Mouse (Mus musculus): ENCODE data around the gene Adam19. TPM values are rescaled to one million over a fixed set of nuclear protein-coding genes. Genes with fewer than 3 reads are reported as not detected.
A peak's percentile ranks its signal among the peaks of the same experiment; 100 is the strongest.
"Not testable (repeated sequence)": the region's sequence is repeated elsewhere in the genome, so short reads cannot be mapped to it uniquely, and the experiment has no call there.

The Adam19 gene
- polyA plus RNA-seq, 1 experiment from 2014 or later = 4.5 TPM

DNA sequence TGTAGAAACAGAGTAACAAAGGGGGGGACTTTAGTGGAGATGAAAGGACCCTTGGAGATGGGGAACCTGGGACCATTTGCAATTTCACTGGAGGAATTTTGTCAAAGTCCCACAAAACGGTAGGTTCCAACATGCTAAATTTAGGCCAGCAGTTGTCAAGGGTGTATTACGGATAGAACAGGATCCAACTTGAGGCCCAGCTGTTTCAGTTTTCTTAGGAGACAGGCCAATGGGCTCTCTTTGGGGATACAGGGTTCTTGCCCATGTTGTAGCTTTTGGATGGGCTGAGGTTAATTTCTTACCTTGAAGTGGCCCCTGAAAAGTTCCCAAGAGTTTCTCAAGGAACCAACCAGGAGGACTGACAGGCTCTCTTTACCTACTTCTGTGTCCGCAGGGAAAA is 8.5 kb upstream of the Adam19 start:
- no peak overlapping the region for H3K4me2 ChIP-seq (ENCODE audit: low read length)
- DNase-seq (ENCODE audit: low spot score) (no peak), ATAC-seq (no peak)
- no peaks in the 10 kb centered on the region for H3K27me3 ChIP-seq (replicated peaks; ENCODE audit: control insufficient read depth, insufficient read depth, low read length)
- no peak overlapping the region for H3K9ac ChIP-seq (ENCODE audit: low read length)
- no peak overlapping the region for H3K4me3 ChIP-seq (ENCODE audit: low read depth, low read length)
- no peak overlapping the region for H3K27ac ChIP-seq (ENCODE audit: low read depth, low read length)
- H3K4me1 ChIP-seq (ENCODE audit: control insufficient read depth, insufficient read depth, low read length) = no peaks in the 10 kb centered on the region
- 94% methylated on average over 3 of the region's 3 CpGs for WGBS
- no peaks in the 10 kb centered on the region for H3K36me3 ChIP-seq (ENCODE audit: control insufficient read depth, insufficient read depth, low read length)
- H3K9me3 ChIP-seq (replicated peaks; ENCODE audit: control insufficient read depth, low read length) = no peaks in the 10 kb centered on the region

DNA sequence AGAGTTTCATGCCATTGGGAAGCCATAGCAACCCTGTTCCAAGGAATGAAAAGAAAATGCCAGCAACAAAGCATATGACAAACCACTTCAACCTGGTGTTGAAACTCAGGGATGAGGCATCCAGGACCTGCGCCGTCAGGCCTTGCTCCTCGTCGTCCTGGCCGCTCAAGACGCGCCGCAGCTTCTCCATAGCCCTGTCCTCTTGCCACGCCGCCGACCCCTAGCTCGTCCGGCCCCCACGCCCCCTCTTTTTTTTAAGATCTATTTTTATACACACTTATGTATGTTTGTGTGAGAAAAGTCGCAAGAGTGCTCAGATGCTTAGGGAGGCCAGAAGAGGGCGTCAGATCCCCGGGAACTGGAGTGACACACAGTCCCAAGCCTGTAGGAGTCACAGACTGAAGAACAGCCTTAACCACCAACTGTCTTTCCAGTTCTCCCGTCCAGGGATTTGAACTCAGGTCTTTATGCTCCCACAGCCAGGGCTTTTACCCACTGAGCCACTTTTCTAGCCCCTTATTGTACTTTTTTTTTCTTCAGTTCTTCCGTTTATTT is 3.6 kb upstream of the Adam19 start, which contains the start of gene Gm12166:
Gm12166 (minus strand) TSS at position 217 of the 555 bp plus-strand sequence.
- DNase-seq (ENCODE audit: low spot score) = peak; percentile 33
- not testable (repeated sequence) for H3K36me3 ChIP-seq (ENCODE audit: control insufficient read depth, insufficient read depth, low read length); H3K9me3 ChIP-seq (replicated peaks; ENCODE audit: control insufficient read depth, low read length); ATAC-seq; H3K9ac ChIP-seq (ENCODE audit: low read length); H3K4me2 ChIP-seq (ENCODE audit: low read length); H3K27me3 ChIP-seq (replicated peaks; ENCODE audit: control insufficient read depth, insufficient read depth, low read length); H3K27ac ChIP-seq (ENCODE audit: low read depth, low read length); H3K4me1 ChIP-seq (ENCODE audit: control insufficient read depth, insufficient read depth, low read length); H3K4me3 ChIP-seq (ENCODE audit: low read depth, low read length)
- 33% methylated on average over 19 of the region's 19 CpGs for WGBS

DNA sequence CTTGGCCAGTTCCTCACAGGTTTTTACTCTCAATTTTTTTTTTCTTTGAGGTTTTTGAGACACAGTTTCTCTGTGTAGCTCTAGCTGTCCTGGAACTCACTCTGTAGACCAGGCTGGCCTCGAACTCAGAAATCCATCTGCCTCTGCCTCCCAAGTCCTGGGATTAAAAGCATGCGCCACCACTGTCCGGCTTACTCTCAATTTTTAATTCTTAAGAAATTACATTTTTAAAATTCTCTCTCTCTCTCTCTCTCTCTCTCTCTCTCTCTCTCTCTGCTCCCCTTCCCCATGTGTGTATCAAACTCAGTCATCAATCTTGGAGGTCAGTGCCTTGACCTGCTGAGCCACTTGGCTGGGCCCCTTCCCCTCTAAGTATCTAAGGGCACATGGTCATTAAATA is 2.3 kb upstream of the Adam19 start:
- H3K36me3 ChIP-seq (ENCODE audit: control insufficient read depth, insufficient read depth, low read length) = not testable (repeated sequence)

DNA sequence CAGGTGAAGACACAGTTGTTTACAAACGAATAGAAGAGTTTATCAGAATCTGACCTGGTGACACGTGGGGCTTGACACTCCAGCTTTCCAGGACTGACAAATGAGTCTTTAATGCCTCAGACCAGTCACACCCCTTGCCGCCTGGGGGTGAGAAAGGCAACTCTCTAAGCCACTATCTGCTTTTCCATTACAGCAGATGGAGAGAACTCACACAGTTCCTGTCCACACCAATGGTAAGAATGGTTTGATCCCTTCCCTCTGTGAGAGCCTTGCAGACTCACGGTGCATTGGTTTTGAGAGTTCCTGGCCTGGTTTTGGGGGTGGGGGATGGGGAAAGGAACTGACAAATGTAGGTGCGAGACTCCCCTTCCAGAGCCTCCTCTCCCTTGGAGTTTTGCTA is 1.5 kb upstream of the Adam19 start:
- Histone ChIP-seq H3K4me3 (ENCODE audit: low read depth, low read length) (no peak overlapping the region), H3K27ac (ENCODE audit: low read depth, low read length) (no peak overlapping the region), H3K4me1 (ENCODE audit: control insufficient read depth, insufficient read depth, low read length) (peaks cover 6% of the 10 kb centered on the region), H3K27me3 (replicated peaks; ENCODE audit: control insufficient read depth, insufficient read depth, low read length) (no peaks in the 10 kb centered on the region), H3K9me3 (replicated peaks; ENCODE audit: control insufficient read depth, low read length) (no peaks in the 10 kb centered on the region), H3K36me3 (ENCODE audit: control insufficient read depth, insufficient read depth, low read length) (no peaks in the 10 kb centered on the region), H3K9ac (ENCODE audit: low read length) (no peak overlapping the region), H3K4me2 (ENCODE audit: low read length) (no peak overlapping the region)
- no peak for DNase-seq (ENCODE audit: low spot score)
- 55% methylated on average over 5 of the region's 5 CpGs for WGBS
- no peak for ATAC-seq

More for the DNA sequence above, 2.3 kb upstream of the Adam19 start:
- H3K9me3 ChIP-seq (replicated peaks; ENCODE audit: control insufficient read depth, low read length); H3K27ac ChIP-seq (ENCODE audit: low read depth, low read length); H3K4me1 ChIP-seq (ENCODE audit: control insufficient read depth, insufficient read depth, low read length); DNase-seq (ENCODE audit: low spot score); H3K4me3 ChIP-seq (ENCODE audit: low read depth, low read length); ATAC-seq; H3K27me3 ChIP-seq (replicated peaks; ENCODE audit: control insufficient read depth, insufficient read depth, low read length); H3K4me2 ChIP-seq (ENCODE audit: low read length); H3K9ac ChIP-seq (ENCODE audit: low read length): not testable (repeated sequence)
- 92% methylated on average over 3 of the region's 3 CpGs for WGBS

GRCm38 (mm10) chr11:46054911-46055895 is 589 bp upstream of the Adam19 start:
- Histone ChIP-seq H3K9me3 (replicated peaks; ENCODE audit: control insufficient read depth, low read length) (no peaks in the 10 kb centered on the region), H3K27me3 (replicated peaks; ENCODE audit: control insufficient read depth, insufficient read depth, low read length) (no peaks in the 10 kb centered on the region), H3K4me1 (ENCODE audit: control insufficient read depth, insufficient read depth, low read length) (peaks cover 6% of the 10 kb centered on the region), H3K4me2 (ENCODE audit: low read length) (peak overlapping the region; percentile 60), H3K36me3 (ENCODE audit: control insufficient read depth, insufficient read depth, low read length) (no peaks in the 10 kb centered on the region), H3K27ac (ENCODE audit: low read depth, low read length) (peak overlapping the region; percentile 63), H3K9ac (ENCODE audit: low read length) (peak overlapping the region; percentile 83), H3K4me3 (ENCODE audit: low read depth, low read length) (peak overlapping the region; percentile 61)
- 27% methylated on average over 13 of the region's 13 CpGs for WGBS
- DNase-seq (ENCODE audit: low spot score) = peak; percentile 46
- ATAC-seq = peak; percentile 49

GRCm38 (mm10) chr11:46056770-46057411 is 1.1 kb downstream of the Adam19 start:
- 6% methylated on average over 25 of the region's 25 CpGs for WGBS
- Histone ChIP-seq H3K27me3 (replicated peaks; ENCODE audit: control insufficient read depth, insufficient read depth, low read length) (no peaks in the 10 kb centered on the region), H3K4me2 (ENCODE audit: low read length) (peak overlapping the region; percentile 60), H3K9ac (ENCODE audit: low read length) (peak overlapping the region; percentile 83), H3K9me3 (replicated peaks; ENCODE audit: control insufficient read depth, low read length) (no peaks in the 10 kb centered on the region), H3K4me3 (ENCODE audit: low read depth, low read length) (peak overlapping the region; percentile 61), H3K27ac (ENCODE audit: low read depth, low read length) (peak overlapping the region; percentile 63; the same call in 1 of the 2 replicates), H3K4me1 (ENCODE audit: control insufficient read depth, insufficient read depth, low read length) (peaks cover 6% of the 10 kb centered on the region), H3K36me3 (ENCODE audit: control insufficient read depth, insufficient read depth, low read length) (no peaks in the 10 kb centered on the region)
- DNase-seq (ENCODE audit: low spot score) (peak; percentile 35), ATAC-seq (no peak)

GRCm38 (mm10) chr11:46058011-46058410 is 2.2 kb downstream of the Adam19 start:
- Histone ChIP-seq H3K4me3 (ENCODE audit: low read depth, low read length) (no peak overlapping the region), H3K27ac (ENCODE audit: low read depth, low read length) (no peak overlapping the region), H3K9ac (ENCODE audit: low read length) (no peak overlapping the region), H3K4me1 (ENCODE audit: control insufficient read depth, insufficient read depth, low read length) (peaks cover 6% of the 10 kb centered on the region), H3K36me3 (ENCODE audit: control insufficient read depth, insufficient read depth, low read length) (no peaks in the 10 kb centered on the region), H3K9me3 (replicated peaks; ENCODE audit: control insufficient read depth, low read length) (no peaks in the 10 kb centered on the region), H3K27me3 (replicated peaks; ENCODE audit: control insufficient read depth, insufficient read depth, low read length) (no peaks in the 10 kb centered on the region), H3K4me2 (ENCODE audit: low read length) (peak overlapping the region; percentile 60; the same call in 1 of the 2 replicates)
- no peak for DNase-seq (ENCODE audit: low spot score)
- ATAC-seq = no peak
- WGBS = 65% methylated on average over 9 of the region's 9 CpGs

- Histone ChIP-seq H3K9me3 (replicated peaks; ENCODE audit: control insufficient read depth, low read length) (no peaks in the 10 kb centered on the region), H3K4me2 (ENCODE audit: low read length) (no peak overlapping the region), H3K4me3 (ENCODE audit: low read depth, low read length) (no peak overlapping the region), H3K36me3 (ENCODE audit: control insufficient read depth, insufficient read depth, low read length) (no peaks in the 10 kb centered on the region), H3K27ac (ENCODE audit: low read depth, low read length) (no peak overlapping the region), H3K27me3 (replicated peaks; ENCODE audit: control insufficient read depth, insufficient read depth, low read length) (no peaks in the 10 kb centered on the region), H3K9ac (ENCODE audit: low read length) (no peak overlapping the region), H3K4me1 (ENCODE audit: control insufficient read depth, insufficient read depth, low read length) (peaks cover 6% of the 10 kb centered on the region)
- 98% methylated on average over 4 of the region's 4 CpGs for WGBS
- ATAC-seq = no peak
- no peak for DNase-seq (ENCODE audit: low spot score)
Observed at GRCm38 (mm10) chr11:46058916-46059315, 3.1 kb downstream of the Adam19 start.
